Mouse (Mus musculus): ENCODE results near the gene Gm20388. TPM values are rescaled to one million over a fixed set of nuclear protein-coding genes. Genes with fewer than 3 reads are reported as not detected.

Gm20388 gene
- polyA plus RNA-seq, 1 experiment from 2014 or later = 7.4 TPM

GRCm38 (mm10) chr8:122071193-122071592 is 2160.6 kb downstream of the Gm20388 start:
- H3K36me3 ChIP-seq = no peaks in the 10 kb centered on the region
- H3K4me1 ChIP-seq = peaks cover 25% of the 10 kb centered on the region
- H3K27ac ChIP-seq = no peak overlapping the region
- no peak for ATAC-seq (replicated peaks; ENCODE audit: low FRiP score)
- no peaks in the 10 kb centered on the region for H3K9me3 ChIP-seq (replicated peaks)
- H3K4me3 ChIP-seq (replicated peaks) = no peak overlapping the region
- no peak overlapping the region for H3K4me2 ChIP-seq
- peaks cover 16% of the 10 kb centered on the region for H3K27me3 ChIP-seq
- no peak overlapping the region for H3K9ac ChIP-seq
- 60% methylated on average over 4 of the region's 4 CpGs for WGBS

- no peaks in the 10 kb centered on the region for H3K9me3 ChIP-seq (replicated peaks)
- 76% methylated on average over 9 of the region's 9 CpGs for WGBS
- H3K4me1 ChIP-seq = peaks cover 23% of the 10 kb centered on the region
- H3K9ac ChIP-seq = no peak overlapping the region
- H3K4me3 ChIP-seq (replicated peaks) = no peak overlapping the region
- H3K27me3 ChIP-seq = peaks cover 24% of the 10 kb centered on the region
- H3K27ac ChIP-seq = no peak overlapping the region
- no peak overlapping the region for H3K4me2 ChIP-seq
- ATAC-seq (replicated peaks; ENCODE audit: low FRiP score) = no peak
- no peaks in the 10 kb centered on the region for H3K36me3 ChIP-seq
Measured at GRCm38 (mm10) chr8:122073964-122074363, 2163.3 kb downstream of the Gm20388 start.

- no peaks in the 10 kb centered on the region for H3K36me3 ChIP-seq
- WGBS = 57% methylated on average over 9 of the region's 9 CpGs
- no peak for ATAC-seq (replicated peaks; ENCODE audit: low FRiP score)
Measured at GRCm38 (mm10) chr8:122074442-122074841, 2163.8 kb downstream of the Gm20388 start.

GRCm38 (mm10) chr8:122074977-122075376 is 2164.3 kb downstream of the Gm20388 start:
- H3K4me3 ChIP-seq (replicated peaks) = no peak overlapping the region
- H3K27ac ChIP-seq = no peak overlapping the region
- no peak overlapping the region for H3K4me2 ChIP-seq
- H3K36me3 ChIP-seq = no peaks in the 10 kb centered on the region
- no peaks in the 10 kb centered on the region for H3K9me3 ChIP-seq (replicated peaks)
- ATAC-seq (replicated peaks; ENCODE audit: low FRiP score) = no peak
- peaks cover 27% of the 10 kb centered on the region for H3K4me1 ChIP-seq
- peaks cover 24% of the 10 kb centered on the region for H3K27me3 ChIP-seq
- WGBS = 69% methylated on average over 4 of the region's 4 CpGs
- H3K9ac ChIP-seq = no peak overlapping the region

More at GRCm38 (mm10) chr8:122074442-122074841, 2163.8 kb downstream of the Gm20388 start:
- Histone ChIP-seq H3K9ac (no peak overlapping the region), H3K27me3 (peaks cover 24% of the 10 kb centered on the region), H3K4me1 (peaks cover 23% of the 10 kb centered on the region), H3K9me3 (replicated peaks) (no peaks in the 10 kb centered on the region), H3K4me3 (replicated peaks) (no peak overlapping the region), H3K4me2 (no peak overlapping the region), H3K27ac (no peak overlapping the region)

- Histone ChIP-seq H3K4me1 (peaks cover 37% of the 10 kb centered on the region), H3K4me2 (peak overlapping the region; percentile 22), H3K9ac (no peak overlapping the region), H3K27ac (no peak overlapping the region), H3K36me3 (no peaks in the 10 kb centered on the region), H3K4me3 (replicated peaks) (no peak overlapping the region), H3K9me3 (replicated peaks) (no peaks in the 10 kb centered on the region), H3K27me3 (peaks cover 22% of the 10 kb centered on the region)
- no peak for ATAC-seq (replicated peaks; ENCODE audit: low FRiP score)
- 19% methylated on average over 23 of the region's 23 CpGs for WGBS
Measured at GRCm38 (mm10) chr8:122076183-122076842, 2165.7 kb downstream of the Gm20388 start.

- H3K4me1 ChIP-seq = peaks cover 37% of the 10 kb centered on the region
- no peak overlapping the region for H3K27ac ChIP-seq
- no peaks in the 10 kb centered on the region for H3K9me3 ChIP-seq (replicated peaks)
- no peak overlapping the region for H3K9ac ChIP-seq
- 77% methylated on average over 12 of the region's 12 CpGs for WGBS
- H3K4me2 ChIP-seq = no peak overlapping the region
- peaks cover 22% of the 10 kb centered on the region for H3K27me3 ChIP-seq
- H3K36me3 ChIP-seq = no peaks in the 10 kb centered on the region
- H3K4me3 ChIP-seq (replicated peaks) = no peak overlapping the region
- ATAC-seq (replicated peaks; ENCODE audit: low FRiP score) = no peak
Measured at GRCm38 (mm10) chr8:122078321-122078720, 2167.7 kb downstream of the Gm20388 start.

- H3K4me1 ChIP-seq = peaks cover 37% of the 10 kb centered on the region
- ATAC-seq (replicated peaks; ENCODE audit: low FRiP score) = no peak
- no peak overlapping the region for H3K4me3 ChIP-seq (replicated peaks)
- H3K27me3 ChIP-seq = peaks cover 22% of the 10 kb centered on the region
- no peak overlapping the region for H3K9ac ChIP-seq
- H3K27ac ChIP-seq = no peak overlapping the region
- WGBS = 34% methylated on average over 6 of the region's 6 CpGs
- H3K36me3 ChIP-seq = no peaks in the 10 kb centered on the region
- no peaks in the 10 kb centered on the region for H3K9me3 ChIP-seq (replicated peaks)
- no peak overlapping the region for H3K4me2 ChIP-seq
Measured at GRCm38 (mm10) chr8:122079093-122079492, 2168.5 kb downstream of the Gm20388 start.

GRCm38 (mm10) chr8:122080347-122080746 is 2169.7 kb downstream of the Gm20388 start:
- H3K27ac ChIP-seq = peak overlapping the region; percentile 76
- H3K36me3 ChIP-seq = no peaks in the 10 kb centered on the region
- no peak overlapping the region for H3K4me3 ChIP-seq (replicated peaks)
- H3K4me2 ChIP-seq = no peak overlapping the region
- ATAC-seq (replicated peaks; ENCODE audit: low FRiP score) = 0 out of 2 replicates have a peak, but pooled peaks have one; percentile 31
- H3K4me1 ChIP-seq = peaks cover 32% of the 10 kb centered on the region
- peaks cover 15% of the 10 kb centered on the region for H3K27me3 ChIP-seq
- 39% methylated on average over 5 of the region's 5 CpGs for WGBS
- no peaks in the 10 kb centered on the region for H3K9me3 ChIP-seq (replicated peaks)
- no peak overlapping the region for H3K9ac ChIP-seq

GRCm38 (mm10) chr8:122083401-122083800 is 2172.8 kb downstream of the Gm20388 start:
- Histone ChIP-seq H3K9ac (no peak overlapping the region), H3K9me3 (replicated peaks) (no peaks in the 10 kb centered on the region), H3K4me3 (replicated peaks) (no peak overlapping the region), H3K27ac (no peak overlapping the region), H3K27me3 (no peaks in the 10 kb centered on the region), H3K4me1 (peaks cover 25% of the 10 kb centered on the region), H3K4me2 (no peak overlapping the region), H3K36me3 (no peaks in the 10 kb centered on the region)
- WGBS = 92% methylated on average over 6 of the region's 6 CpGs
- ATAC-seq (replicated peaks; ENCODE audit: low FRiP score) = no peak

GRCm38 (mm10) chr8:122084145-122084544 is 2173.5 kb downstream of the Gm20388 start:
- no peak overlapping the region for H3K4me3 ChIP-seq (replicated peaks)
- no peak overlapping the region for H3K27ac ChIP-seq
- WGBS = 53% methylated on average over 3 of the region's 3 CpGs
- no peak for ATAC-seq (replicated peaks; ENCODE audit: low FRiP score)
- H3K27me3 ChIP-seq = no peaks in the 10 kb centered on the region
- no peaks in the 10 kb centered on the region for H3K36me3 ChIP-seq
- H3K9ac ChIP-seq = no peak overlapping the region
- H3K9me3 ChIP-seq (replicated peaks) = no peaks in the 10 kb centered on the region
- no peak overlapping the region for H3K4me2 ChIP-seq
- peaks cover 25% of the 10 kb centered on the region for H3K4me1 ChIP-seq

GRCm38 (mm10) chr8:122084726-122085410 is 2174.2 kb downstream of the Gm20388 start:
- no peaks in the 10 kb centered on the region for H3K27me3 ChIP-seq
- peaks cover 22% of the 10 kb centered on the region for H3K4me1 ChIP-seq
- no peak overlapping the region for H3K4me2 ChIP-seq
- H3K27ac ChIP-seq = no peak overlapping the region
- no peaks in the 10 kb centered on the region for H3K36me3 ChIP-seq
- ATAC-seq (replicated peaks; ENCODE audit: low FRiP score) = no peak
- 62% methylated on average over 15 of the region's 15 CpGs for WGBS
- H3K9me3 ChIP-seq (replicated peaks) = no peaks in the 10 kb centered on the region
- no peak overlapping the region for H3K4me3 ChIP-seq (replicated peaks)
- H3K9ac ChIP-seq = no peak overlapping the region

- no peak for ATAC-seq (replicated peaks; ENCODE audit: low FRiP score)
- H3K36me3 ChIP-seq = no peaks in the 10 kb centered on the region
- no peak overlapping the region for H3K27ac ChIP-seq
- H3K9ac ChIP-seq = no peak overlapping the region
- H3K4me3 ChIP-seq (replicated peaks) = no peak overlapping the region
- no peak overlapping the region for H3K4me2 ChIP-seq
- no peaks in the 10 kb centered on the region for H3K27me3 ChIP-seq
- 77% methylated on average over 12 of the region's 12 CpGs for WGBS
- H3K4me1 ChIP-seq = peaks cover 12% of the 10 kb centered on the region; the same call in 1 of the 2 replicates
- no peaks in the 10 kb centered on the region for H3K9me3 ChIP-seq (replicated peaks)
Measured at GRCm38 (mm10) chr8:122086064-122086463, 2175.4 kb downstream of the Gm20388 start.
